Comparison of ENCODE assay signal across 15 mouse cellular contexts in genomic region chr15:25688424-25689283, GRCm38 (mm10).
A peak's percentile ranks its signal among the peaks of the same experiment; 100 is the strongest.
DNase-seq lines count a peak whose midpoint lies in the region; ATAC-seq and TF ChIP-seq lines count a peak whose summit lies in the region.
"Had no signal": no experiment of that assay in that cellular context is flagged by ENCODE, and none has a peak within 500 bp of the region (broad histone marks: within the 10 kb centered on the region; RNA-seq: fewer than 3 reads in every experiment).

No protein-coding gene starts in this region.

- DNase-seq in neural tube, embryonic 10.5 days (ENCODE audit: extremely low spot score, low spot score) = no peak
- peak; percentile 81 for DNase-seq in kidney, postnatal 14 days
- DNase-seq in right cerebral cortex, postnatal 4 days = no peak
- DNase-seq: gastrocnemius, postnatal 10 days; liver, embryonic 13.5 days; right cerebral cortex, postnatal 14 days; thymus, postnatal 4 days had no signal

- H3K36me3 ChIP-seq in neural tube, embryonic 14.5 days (ENCODE audit: control insufficient read depth, insufficient read depth, low read length) = no peaks in the 10 kb centered on the region
- no peaks in the 10 kb centered on the region for H3K36me3 ChIP-seq in intestine, postnatal 0 days (ENCODE audit: control insufficient read depth, insufficient read depth)
- H3K36me3 ChIP-seq: embryonic facial prominence, embryonic 12.5 days; heart, embryonic 15.5 days; liver, embryonic 13.5 days had no signal

- no peak for TF ChIP-seq CTCF in intestine, postnatal 0 days (IDR thresholded peaks at IDR 0.05; ENCODE audit: low read depth)

- no peaks in the 10 kb centered on the region for H3K27me3 ChIP-seq in neural tube, embryonic 14.5 days (ENCODE audit: control insufficient read depth, insufficient read depth, low read length)
- H3K27me3 ChIP-seq in intestine, postnatal 0 days (replicated peaks; ENCODE audit: control insufficient read depth, insufficient read depth, low read length) = no peaks in the 10 kb centered on the region
- H3K27me3 ChIP-seq: embryonic facial prominence, embryonic 12.5 days; heart, embryonic 15.5 days; liver, embryonic 13.5 days had no signal

- H3K9ac ChIP-seq in neural tube, embryonic 14.5 days (replicated peaks; ENCODE audit: low read depth, low read length) = no peak overlapping the region
- no peak overlapping the region for H3K9ac ChIP-seq in intestine, postnatal 0 days (ENCODE audit: low read depth, low read length)
- H3K9ac ChIP-seq: embryonic facial prominence, embryonic 12.5 days; heart, embryonic 15.5 days; liver, embryonic 13.5 days had no signal

- WGBS in neural tube, embryonic 14.5 days = 66% methylated on average over 9 of the region's 9 CpGs
- 41% methylated on average over 9 of the region's 9 CpGs for WGBS in intestine, postnatal 0 days

- no peak overlapping the region for H3K27ac ChIP-seq in neural tube, embryonic 14.5 days (ENCODE audit: low read depth, low read length)
- H3K27ac ChIP-seq in intestine, postnatal 0 days (ENCODE audit: low read depth, low read length) = no peak overlapping the region
- H3K27ac ChIP-seq: embryonic facial prominence, embryonic 12.5 days; heart, embryonic 15.5 days; left cerebral cortex, adult 2 months; liver, embryonic 13.5 days had no signal

- no peak overlapping the region for H3K4me3 ChIP-seq in neural tube, embryonic 14.5 days (ENCODE audit: low read depth, low read length)
- H3K4me3 ChIP-seq in intestine, postnatal 0 days (ENCODE audit: low read depth, low read length) = no peak overlapping the region
- H3K4me3 ChIP-seq: embryonic facial prominence, embryonic 12.5 days; heart, embryonic 15.5 days; left cerebral cortex, adult 2 months; liver, embryonic 13.5 days had no signal

- H3K9me3 ChIP-seq in neural tube, embryonic 14.5 days (ENCODE audit: control insufficient read depth, low read length) = no peaks in the 10 kb centered on the region
- no peaks in the 10 kb centered on the region for H3K9me3 ChIP-seq in intestine, postnatal 0 days (ENCODE audit: control insufficient read depth)
- H3K9me3 ChIP-seq: embryonic facial prominence, embryonic 12.5 days; heart, embryonic 15.5 days; liver, embryonic 13.5 days had no signal

- peak; percentile 25; the same call in 1 of the 2 replicates for ATAC-seq in neural tube, embryonic 14.5 days (ENCODE audit: low read depth)
- ATAC-seq in intestine, postnatal 0 days = peak; percentile 57; the same call in 1 of the 2 replicates
- no peak for ATAC-seq in erythroblast, adult 5-6 weeks (replicated peaks; ENCODE audit: low FRiP score, poor library complexity, severe bottlenecking)
- ATAC-seq in granulocyte monocyte progenitor cell, adult 5-6 weeks (replicated peaks; ENCODE audit: poor library complexity, severe bottlenecking) = no peak
- ATAC-seq: forebrain, embryonic 16.5 days had no signal

- no peak overlapping the region for H3K4me2 ChIP-seq in neural tube, embryonic 14.5 days (ENCODE audit: low read depth, low read length)
- H3K4me2 ChIP-seq in intestine, postnatal 0 days (replicated peaks; ENCODE audit: low read depth) = no peak overlapping the region
- H3K4me2 ChIP-seq: embryonic facial prominence, embryonic 12.5 days; heart, embryonic 15.5 days; liver, embryonic 13.5 days had no signal

- H3K4me1 ChIP-seq in neural tube, embryonic 14.5 days (ENCODE audit: control insufficient read depth, insufficient read depth, low read length) = no peaks in the 10 kb centered on the region
- H3K4me1 ChIP-seq in intestine, postnatal 0 days (replicated peaks; ENCODE audit: control insufficient read depth, insufficient read depth, low read length) = no peaks in the 10 kb centered on the region

Comparison
In these comparisons a context has a peak if more than half of its experiments do, and no peak if none do; other contexts are left out.
1. ATAC-seq: peak in neural tube, embryonic 14.5 days (single experiment) and intestine, postnatal 0 days (single experiment); none in erythroblast, adult 5-6 weeks (single experiment) and granulocyte monocyte progenitor cell, adult 5-6 weeks (single experiment).